ENCODE assay signal across 22 mouse cellular contexts in the genomic region with DNA sequence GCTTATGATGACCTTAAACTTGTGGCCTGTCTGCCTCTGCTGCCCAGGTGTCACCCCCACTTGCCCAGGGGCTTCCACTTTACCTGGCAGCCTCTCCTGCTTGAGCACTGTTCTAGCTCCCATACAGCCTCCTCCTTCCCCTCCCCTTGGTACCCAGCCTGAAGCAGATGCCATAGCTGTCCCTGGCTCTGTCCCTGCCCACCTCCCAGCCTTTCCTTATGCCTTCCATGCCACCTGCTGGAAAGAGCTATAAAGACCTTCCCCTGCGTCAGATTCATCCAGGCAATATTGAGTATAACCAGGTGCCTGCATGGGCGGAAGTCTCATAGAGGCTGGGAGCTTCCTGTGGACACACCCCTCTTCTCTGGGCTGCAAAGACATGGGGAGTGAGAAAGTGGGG. TPM values are rescaled to one million over a fixed set of nuclear protein-coding genes. Genes with fewer than 3 reads are reported as not detected.
DNase-seq lines count a peak whose midpoint lies in the region; ATAC-seq and TF ChIP-seq lines count a peak whose summit lies in the region.
"Had no signal": no experiment of that assay in that cellular context is flagged by ENCODE, and none has a peak within 500 bp of the region (broad histone marks: within the 10 kb centered on the region; RNA-seq: fewer than 3 reads in every experiment).

No protein-coding gene starts in this region.

- no peak for ATAC-seq in forebrain, embryonic 11.5 days (replicated peaks; ENCODE audit: low FRiP score)
- ATAC-seq in hindbrain, postnatal 0 days, result no peak
- no peak for ATAC-seq in hindbrain, embryonic 11.5 days (ENCODE audit: low FRiP score)
- no peak for ATAC-seq in midbrain, postnatal 0 days (ENCODE audit: low FRiP score)
- ATAC-seq in stomach, postnatal 0 days (ENCODE audit: low FRiP score, low TSS enrichment), result no peak
- ATAC-seq in frontal cortex, adult (ENCODE audit: low TSS enrichment), result no peak

- H3K4me2 ChIP-seq in forebrain, embryonic 11.5 days (ENCODE audit: low read depth, low read length, severe bottlenecking), result no peak overlapping the region
- H3K4me2 ChIP-seq in hindbrain, postnatal 0 days (ENCODE audit: low read depth, low read length), result no peak overlapping the region
- H3K4me2 ChIP-seq in hindbrain, embryonic 11.5 days (replicated peaks; ENCODE audit: low read depth, low read length), result no peak overlapping the region
- no peak overlapping the region for H3K4me2 ChIP-seq in midbrain, postnatal 0 days (ENCODE audit: low read depth, low read length, poor library complexity, severe bottlenecking)
- H3K4me2 ChIP-seq in stomach, postnatal 0 days (replicated peaks; ENCODE audit: low read depth), result no peak overlapping the region

- H3K9ac ChIP-seq in forebrain, embryonic 11.5 days (ENCODE audit: low read length), result no peak overlapping the region
- H3K9ac ChIP-seq in hindbrain, postnatal 0 days (replicated peaks; ENCODE audit: low read length), result no peak overlapping the region
- H3K9ac ChIP-seq in hindbrain, embryonic 11.5 days (ENCODE audit: low read depth, low read length), result no peak overlapping the region
- H3K9ac ChIP-seq in midbrain, postnatal 0 days (replicated peaks; ENCODE audit: low read length, poor library complexity, severe bottlenecking), result no peak overlapping the region
- H3K9ac ChIP-seq in stomach, postnatal 0 days (ENCODE audit: low read length), result no peak overlapping the region
- H3K9ac ChIP-seq: embryonic facial prominence, embryonic 15.5 days; forebrain, embryonic 12.5 days; heart, embryonic 15.5 days; hindbrain, embryonic 12.5 days had no signal

- 72% methylated on average over 2 of the region's 2 CpGs for WGBS in forebrain, embryonic 11.5 days
- 79% methylated on average over 2 of the region's 2 CpGs for WGBS in forebrain, embryonic 10.5 days
- 73% methylated on average over 2 of the region's 2 CpGs for WGBS in hindbrain, postnatal 0 days
- 85% methylated on average over 2 of the region's 2 CpGs for WGBS in hindbrain, embryonic 11.5 days
- 76% methylated on average over 2 of the region's 2 CpGs for WGBS in midbrain, postnatal 0 days
- 86% methylated on average over 2 of the region's 2 CpGs for WGBS in midbrain, embryonic 10.5 days
- 58% methylated on average over 2 of the region's 2 CpGs for WGBS in stomach, postnatal 0 days

- peak; percentile 29; the same call in 1 of the 2 replicates for TF ChIP-seq CTCF in hindbrain, postnatal 0 days (IDR thresholded peaks at IDR 0.05; ENCODE audit: low read depth)
- peak; percentile 37 for TF ChIP-seq CTCF in midbrain, postnatal 0 days (IDR thresholded peaks at IDR 0.05)
- TF ChIP-seq CTCF in stomach, postnatal 0 days (IDR thresholded peaks at IDR 0.05; ENCODE audit: low read depth), result peak; percentile 21; the same call in 1 of the 2 replicates

- H3K27me3 ChIP-seq in forebrain, embryonic 11.5 days (ENCODE audit: control insufficient read depth, insufficient read depth, low read length), result no peaks in the 10 kb centered on the region
- H3K27me3 ChIP-seq in forebrain, embryonic 10.5 days (ENCODE audit: poor library complexity, severe bottlenecking), result peaks cover 18% of the 10 kb centered on the region
- H3K27me3 ChIP-seq in hindbrain, postnatal 0 days (ENCODE audit: insufficient read depth, low read length), result no peaks in the 10 kb centered on the region
- H3K27me3 ChIP-seq in hindbrain, embryonic 11.5 days (ENCODE audit: control insufficient read depth, insufficient read depth, low read length), result no peaks in the 10 kb centered on the region
- no peaks in the 10 kb centered on the region for H3K27me3 ChIP-seq in midbrain, postnatal 0 days (ENCODE audit: insufficient read depth, low read length)
- no peaks in the 10 kb centered on the region for H3K27me3 ChIP-seq in midbrain, embryonic 10.5 days (ENCODE audit: low read depth, poor library complexity, severe bottlenecking)
- no peaks in the 10 kb centered on the region for H3K27me3 ChIP-seq in stomach, postnatal 0 days (ENCODE audit: control insufficient read depth, insufficient read depth, low read length)
- H3K27me3 ChIP-seq: embryonic facial prominence, embryonic 15.5 days; forebrain, embryonic 12.5 days; heart, embryonic 15.5 days; hindbrain, embryonic 12.5 days had no signal

- H3K9me3 ChIP-seq in forebrain, embryonic 11.5 days (ENCODE audit: control insufficient read depth, low read length), result no peaks in the 10 kb centered on the region
- H3K9me3 ChIP-seq in forebrain, embryonic 10.5 days, result no peaks in the 10 kb centered on the region
- no peaks in the 10 kb centered on the region for H3K9me3 ChIP-seq in hindbrain, postnatal 0 days (ENCODE audit: low read length)
- no peaks in the 10 kb centered on the region for H3K9me3 ChIP-seq in hindbrain, embryonic 11.5 days (ENCODE audit: control insufficient read depth, low read length)
- H3K9me3 ChIP-seq in midbrain, postnatal 0 days (ENCODE audit: low read length), result no peaks in the 10 kb centered on the region
- no peaks in the 10 kb centered on the region for H3K9me3 ChIP-seq in midbrain, embryonic 10.5 days (replicated peaks)
- no peaks in the 10 kb centered on the region for H3K9me3 ChIP-seq in stomach, postnatal 0 days (ENCODE audit: control insufficient read depth, low read length)
- H3K9me3 ChIP-seq: embryonic facial prominence, embryonic 15.5 days; forebrain, embryonic 12.5 days; heart, embryonic 15.5 days; hindbrain, embryonic 12.5 days had no signal

- H3K36me3 ChIP-seq in forebrain, embryonic 11.5 days (ENCODE audit: control insufficient read depth, insufficient read depth, low read length), result no peaks in the 10 kb centered on the region
- H3K36me3 ChIP-seq in forebrain, embryonic 10.5 days (replicated peaks), result no peaks in the 10 kb centered on the region
- H3K36me3 ChIP-seq in hindbrain, postnatal 0 days (ENCODE audit: insufficient read depth, low read length), result no peaks in the 10 kb centered on the region
- no peaks in the 10 kb centered on the region for H3K36me3 ChIP-seq in hindbrain, embryonic 11.5 days (ENCODE audit: control insufficient read depth, insufficient read depth, low read length)
- no peaks in the 10 kb centered on the region for H3K36me3 ChIP-seq in midbrain, postnatal 0 days (ENCODE audit: insufficient read depth, low read length)
- H3K36me3 ChIP-seq in midbrain, embryonic 10.5 days, result no peaks in the 10 kb centered on the region
- no peaks in the 10 kb centered on the region for H3K36me3 ChIP-seq in stomach, postnatal 0 days (ENCODE audit: control insufficient read depth, insufficient read depth, low read length)
- H3K36me3 ChIP-seq: embryonic facial prominence, embryonic 15.5 days; forebrain, embryonic 12.5 days; heart, embryonic 15.5 days; hindbrain, embryonic 12.5 days had no signal

- DNase-seq in forebrain, embryonic 11.5 days (ENCODE audit: low spot score), result peak; percentile 45
- no peak for DNase-seq in forebrain, embryonic 10.5 days (ENCODE audit: extremely low spot score, low spot score)
- DNase-seq in hindbrain, postnatal 0 days (ENCODE audit: low spot score), result peak; percentile 26
- DNase-seq in hindbrain, embryonic 11.5 days (ENCODE audit: low spot score), result no peak
- peak; percentile 28 for DNase-seq in midbrain, postnatal 0 days (ENCODE audit: low spot score)
- DNase-seq in midbrain, embryonic 10.5 days (ENCODE audit: low spot score), result no peak
- no peak for DNase-seq in stomach, postnatal 0 days (ENCODE audit: low spot score)
- DNase-seq: adrenal gland, adult 2 months; B cell, adult 2 months; cerebellum, adult 11 months; cerebellum, adult 8-10 months; embryo, embryonic 11 days; gastrocnemius, postnatal 14 days; heart, adult 2 months; heart, postnatal 36 days; kidney, adult 2 months had no signal

- no peak overlapping the region for H3K4me3 ChIP-seq in forebrain, embryonic 11.5 days (ENCODE audit: low read depth, low read length)
- no peak overlapping the region for H3K4me3 ChIP-seq in forebrain, embryonic 10.5 days
- no peak overlapping the region for H3K4me3 ChIP-seq in hindbrain, postnatal 0 days (ENCODE audit: low read length)
- no peak overlapping the region for H3K4me3 ChIP-seq in hindbrain, embryonic 11.5 days (ENCODE audit: low read depth, low read length)
- H3K4me3 ChIP-seq in midbrain, postnatal 0 days (ENCODE audit: low read depth, low read length), result no peak overlapping the region
- H3K4me3 ChIP-seq in midbrain, embryonic 10.5 days, result no peak overlapping the region
- no peak overlapping the region for H3K4me3 ChIP-seq in stomach, postnatal 0 days (ENCODE audit: low read depth, low read length)
- H3K4me3 ChIP-seq: erythroblast, embryonic 14.5 days; heart, adult 2 months; hindbrain, embryonic 12.5 days had no signal

- peaks cover 3% of the 10 kb centered on the region for H3K4me1 ChIP-seq in forebrain, embryonic 11.5 days (replicated peaks; ENCODE audit: control insufficient read depth, insufficient read depth, low read length)
- H3K4me1 ChIP-seq in forebrain, embryonic 10.5 days, result peaks cover 22% of the 10 kb centered on the region
- H3K4me1 ChIP-seq in hindbrain, postnatal 0 days (ENCODE audit: insufficient read depth, low read length), result peaks cover 3% of the 10 kb centered on the region
- peaks cover 2% of the 10 kb centered on the region; the same call in 1 of the 2 replicates for H3K4me1 ChIP-seq in hindbrain, embryonic 11.5 days (replicated peaks; ENCODE audit: control insufficient read depth, insufficient read depth, low read length)
- no peaks in the 10 kb centered on the region for H3K4me1 ChIP-seq in midbrain, postnatal 0 days (ENCODE audit: insufficient read depth, low read length)
- peaks cover 17% of the 10 kb centered on the region for H3K4me1 ChIP-seq in midbrain, embryonic 10.5 days
- H3K4me1 ChIP-seq in stomach, postnatal 0 days (replicated peaks; ENCODE audit: control insufficient read depth, insufficient read depth), result no peaks in the 10 kb centered on the region

- TF ChIP-seq EP300 in stomach, postnatal 0 days (optimal IDR thresholded peaks at IDR 0.05), result no peak

- no peak overlapping the region for H3K27ac ChIP-seq in forebrain, embryonic 11.5 days (ENCODE audit: low read depth, low read length)
- H3K27ac ChIP-seq in forebrain, embryonic 10.5 days, result no peak overlapping the region
- H3K27ac ChIP-seq in hindbrain, postnatal 0 days, result no peak overlapping the region
- H3K27ac ChIP-seq in hindbrain, embryonic 11.5 days (ENCODE audit: low read depth, low read length), result no peak overlapping the region
- H3K27ac ChIP-seq in midbrain, postnatal 0 days (ENCODE audit: low read depth, low read length), result no peak overlapping the region
- H3K27ac ChIP-seq in midbrain, embryonic 10.5 days (replicated peaks), result no peak overlapping the region
- no peak overlapping the region for H3K27ac ChIP-seq in stomach, postnatal 0 days (replicated peaks)
- H3K27ac ChIP-seq: embryonic facial prominence, embryonic 15.5 days; forebrain, embryonic 12.5 days; heart, adult 2 months; heart, embryonic 15.5 days; hindbrain, embryonic 12.5 days had no signal

RNA-seq across cellular contexts. Expression of a gene that starts 29.9 kb away (rescaled TPM):
- polyA plus RNA-seq in forebrain, embryonic 11.5 days (2014; fragmentation: Nextera tagmentation; extraction: Ambion mirVana), result 0.40 and 0.69 TPM in 2 replicates
- 0.38 and 0.68 TPM in 2 replicates for polyA plus RNA-seq in forebrain, embryonic 10.5 days (2016; fragmentation: Nextera tagmentation; extraction: Ambion mirVana)
- total RNA-seq in hindbrain, postnatal 0 days (2014; rRNA removed), result 0.10 and 1.1 TPM in 2 replicates
- 0.78 and 1.4 TPM in 2 replicates for polyA plus RNA-seq in hindbrain, postnatal 0 days (2015; fragmentation: Nextera tagmentation; extraction: Ambion mirVana)
- polyA plus RNA-seq in hindbrain, embryonic 11.5 days (2014; fragmentation: Nextera tagmentation; extraction: Ambion mirVana), result 0.19 and 0.45 TPM in 2 replicates
- total RNA-seq in midbrain, postnatal 0 days (2014; rRNA removed), result 0.44 and 1.7 TPM in 2 replicates
- 0.70 and 0.75 TPM in 2 replicates for polyA plus RNA-seq in midbrain, postnatal 0 days (2015; fragmentation: Nextera tagmentation; extraction: Ambion mirVana)
- 0.40 and 0.52 TPM in 2 replicates for polyA plus RNA-seq in midbrain, embryonic 10.5 days (2016; fragmentation: Nextera tagmentation; extraction: Ambion mirVana)
- polyA plus RNA-seq in stomach, postnatal 0 days (2015; fragmentation: Nextera tagmentation; extraction: Ambion mirVana), result 3.9 and 5.0 TPM in 2 replicates

RNA-seq across cellular contexts. Expression of a gene that starts 45.6 kb away (rescaled TPM):
- 519 and 560 TPM in 2 replicates for polyA plus RNA-seq in forebrain, embryonic 11.5 days (2014; fragmentation: Nextera tagmentation; extraction: Ambion mirVana)
- 510 and 526 TPM in 2 replicates for polyA plus RNA-seq in forebrain, embryonic 10.5 days (2016; fragmentation: Nextera tagmentation; extraction: Ambion mirVana)
- 524 and 552 TPM in 2 replicates for total RNA-seq in hindbrain, postnatal 0 days (2014; rRNA removed)
- 725 and 737 TPM in 2 replicates for polyA plus RNA-seq in hindbrain, postnatal 0 days (2015; fragmentation: Nextera tagmentation; extraction: Ambion mirVana)
- polyA plus RNA-seq in hindbrain, embryonic 11.5 days (2014; fragmentation: Nextera tagmentation; extraction: Ambion mirVana), result 529 and 555 TPM in 2 replicates
- total RNA-seq in midbrain, postnatal 0 days (2014; rRNA removed), result 452 and 511 TPM in 2 replicates
- 674 and 710 TPM in 2 replicates for polyA plus RNA-seq in midbrain, postnatal 0 days (2015; fragmentation: Nextera tagmentation; extraction: Ambion mirVana)
- 570 and 611 TPM in 2 replicates for polyA plus RNA-seq in midbrain, embryonic 10.5 days (2016; fragmentation: Nextera tagmentation; extraction: Ambion mirVana)
- polyA plus RNA-seq in stomach, postnatal 0 days (2015; fragmentation: Nextera tagmentation; extraction: Ambion mirVana), result 318 and 328 TPM in 2 replicates

Comparison
In these comparisons a context has a peak if more than half of its experiments do, and no peak if none do; other contexts are left out.
1. DNase-seq: peak in forebrain, embryonic 11.5 days (single experiment), hindbrain, postnatal 0 days (single experiment) and midbrain, postnatal 0 days (single experiment); none in forebrain, embryonic 10.5 days (single experiment), hindbrain, embryonic 11.5 days (single experiment), midbrain, embryonic 10.5 days (single experiment) and stomach, postnatal 0 days (single experiment).
2. Peak in every context shown above with its lines, with median percentiles within 50 percentile points of each other: CTCF ChIP-seq.